Mouse (Mus musculus): Measurements from ENCODE around the gene Ctrb1. TPM values are rescaled to one million over a fixed set of nuclear protein-coding genes. Genes with fewer than 3 reads are reported as not detected.
A peak's percentile ranks its signal among the peaks of the same experiment; 100 is the strongest.

Ctrb1 gene
- polyA plus RNA-seq, 1 experiment from 2014 or later, result 2.5 TPM

DNA sequence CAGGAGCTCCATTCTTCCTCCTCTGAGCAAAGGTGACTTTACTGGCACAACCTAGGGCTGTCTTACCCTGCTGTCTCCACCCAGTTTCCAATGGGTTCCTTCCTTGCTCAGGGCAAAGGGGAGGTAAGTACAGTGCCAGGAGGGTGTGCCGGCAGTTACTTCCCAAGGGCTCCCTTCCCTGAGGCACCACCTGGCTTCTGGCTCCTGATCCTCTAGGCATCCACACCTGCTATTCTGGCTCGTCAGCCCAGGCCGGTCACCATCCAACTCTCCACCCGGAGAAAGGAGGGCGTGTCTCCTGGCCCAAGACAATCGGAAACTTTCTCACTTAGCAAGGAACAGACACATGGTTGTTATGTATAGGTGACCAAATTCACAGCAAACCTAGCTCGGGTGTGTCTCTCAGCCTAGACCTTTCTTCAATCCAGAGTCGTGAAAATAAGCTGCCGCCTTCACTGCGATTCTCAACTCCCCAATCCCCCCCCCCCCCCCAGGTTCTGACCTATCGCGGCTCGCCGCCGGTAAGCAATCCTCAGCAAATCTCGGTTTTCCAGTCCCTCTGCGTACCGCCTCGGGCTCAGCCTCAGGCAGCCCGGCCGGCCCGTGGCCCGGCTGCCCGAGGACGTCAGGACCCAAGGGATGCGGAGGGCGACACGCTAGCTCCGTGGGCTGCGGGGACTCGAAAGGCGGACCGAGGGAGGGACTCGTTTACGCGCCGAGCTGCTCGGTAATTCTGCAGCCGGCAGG is 40.6 kb upstream of the Ctrb1 start:
- H3K9me3 ChIP-seq, result no peaks in the 10 kb centered on the region
- no peaks in the 10 kb centered on the region for H3K36me3 ChIP-seq (replicated peaks)
- H3K4me2 ChIP-seq, result peak overlapping the region; percentile 72
- H3K9ac ChIP-seq, result peak overlapping the region; percentile 84
- WGBS, result under 1% methylated on average over 39 of the region's 39 CpGs
- H3K4me1 ChIP-seq, result peaks cover 87% of the 10 kb centered on the region
- H3K27ac ChIP-seq, result peak overlapping the region; percentile 81
- H3K4me3 ChIP-seq, result peak overlapping the region; percentile 77
- ATAC-seq (replicated peaks), result peak; percentile 51
- H3K27me3 ChIP-seq (replicated peaks), result no peaks in the 10 kb centered on the region

DNA sequence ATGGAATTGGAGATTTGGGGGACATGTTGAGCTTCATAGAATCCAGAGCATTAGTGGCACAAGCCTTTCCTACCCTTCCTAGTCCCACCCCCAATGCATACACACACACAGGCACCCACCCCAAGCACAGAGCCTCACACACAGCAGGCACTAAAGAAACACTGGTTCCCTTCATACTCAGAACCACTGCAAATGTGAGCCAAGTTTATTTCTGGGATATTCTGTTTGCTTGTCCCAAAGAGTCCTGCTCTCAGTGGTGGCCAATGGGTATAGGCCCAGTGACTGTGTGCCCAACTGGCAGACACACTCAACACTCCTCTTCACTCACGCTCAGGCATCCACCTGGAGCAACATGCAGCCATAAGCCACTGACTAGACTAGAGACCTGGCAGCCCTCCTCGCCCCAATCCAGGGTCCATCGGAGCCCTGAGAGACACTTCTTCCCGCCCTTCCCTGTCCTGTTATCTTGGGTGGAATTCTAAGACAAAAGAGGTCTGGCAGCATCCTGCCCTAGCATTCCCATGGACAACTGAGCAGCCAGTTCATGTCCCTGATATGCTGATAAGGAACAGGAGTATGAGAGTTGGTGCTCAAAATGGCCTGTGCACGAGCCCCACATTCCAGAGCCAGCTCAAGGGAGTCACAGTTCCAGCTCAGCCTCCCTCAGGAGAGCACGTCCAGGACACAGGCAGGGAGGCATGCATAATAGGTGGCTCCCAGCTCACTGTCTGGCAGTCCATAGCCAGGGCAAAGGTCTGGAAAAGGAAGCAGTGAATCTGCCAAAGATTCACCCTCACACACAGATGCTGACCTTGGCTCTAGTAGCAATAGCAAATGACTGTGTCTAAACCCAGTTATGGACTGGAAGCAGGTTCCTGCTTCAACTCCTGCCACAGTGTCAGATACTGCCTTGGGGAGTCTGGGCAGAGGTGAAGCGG is 38.7 kb upstream of the Ctrb1 start:
- Histone ChIP-seq H3K9ac (no peak overlapping the region), H3K9me3 (no peaks in the 10 kb centered on the region)

GRCm38 (mm10) chr8:111728481-111728880 is 37.7 kb upstream of the Ctrb1 start:
- Histone ChIP-seq H3K27me3 (replicated peaks) (no peaks in the 10 kb centered on the region), H3K4me2 (no peak overlapping the region), H3K4me1 (peaks cover 64% of the 10 kb centered on the region), H3K9ac (no peak overlapping the region), H3K27ac (no peak overlapping the region), H3K4me3 (no peak overlapping the region), H3K36me3 (replicated peaks) (no peaks in the 10 kb centered on the region), H3K9me3 (no peaks in the 10 kb centered on the region)
- ATAC-seq (replicated peaks), result no peak
- WGBS, result 70% methylated on average over 5 of the region's 5 CpGs

More for the DNA sequence above, 38.7 kb upstream of the Ctrb1 start:
- no peak overlapping the region for H3K4me3 ChIP-seq
- no peak overlapping the region for H3K4me2 ChIP-seq
- no peaks in the 10 kb centered on the region for H3K27me3 ChIP-seq (replicated peaks)
- 67% methylated on average over 7 of the region's 7 CpGs for WGBS
- no peaks in the 10 kb centered on the region for H3K36me3 ChIP-seq (replicated peaks)
- no peak for ATAC-seq (replicated peaks)
- peaks cover 74% of the 10 kb centered on the region for H3K4me1 ChIP-seq
- H3K27ac ChIP-seq, result no peak overlapping the region

DNA sequence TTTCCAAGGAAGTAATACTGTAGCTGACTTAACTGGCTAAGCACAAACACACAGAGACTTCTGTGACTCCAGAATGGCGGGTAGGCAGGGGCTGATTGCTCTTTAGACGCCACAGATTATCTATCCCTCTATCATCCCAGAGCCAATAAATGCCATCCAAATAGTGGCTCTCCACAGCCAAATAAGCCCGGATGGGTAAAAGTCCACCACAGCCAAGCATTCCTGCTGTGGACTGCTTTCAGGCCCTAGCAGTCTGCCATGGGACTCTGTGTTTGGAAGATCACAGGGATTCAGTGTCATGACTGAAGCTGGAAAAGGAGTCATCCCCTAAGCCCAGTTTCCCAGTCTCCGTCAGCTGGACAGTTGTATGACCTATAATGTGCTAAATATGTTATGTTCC is 36.7 kb upstream of the Ctrb1 start:
- H3K36me3 ChIP-seq (replicated peaks), result no peaks in the 10 kb centered on the region
- no peak overlapping the region for H3K4me3 ChIP-seq
- no peaks in the 10 kb centered on the region for H3K27me3 ChIP-seq (replicated peaks)
- H3K4me2 ChIP-seq, result no peak overlapping the region
- H3K9me3 ChIP-seq, result no peaks in the 10 kb centered on the region
- H3K9ac ChIP-seq, result no peak overlapping the region
- no peak for ATAC-seq (replicated peaks)
- H3K4me1 ChIP-seq, result peaks cover 54% of the 10 kb centered on the region
- 85% methylated on average over 4 of the region's 4 CpGs for whole genome bisulfite sequencing
- H3K27ac ChIP-seq, result no peak overlapping the region

DNA sequence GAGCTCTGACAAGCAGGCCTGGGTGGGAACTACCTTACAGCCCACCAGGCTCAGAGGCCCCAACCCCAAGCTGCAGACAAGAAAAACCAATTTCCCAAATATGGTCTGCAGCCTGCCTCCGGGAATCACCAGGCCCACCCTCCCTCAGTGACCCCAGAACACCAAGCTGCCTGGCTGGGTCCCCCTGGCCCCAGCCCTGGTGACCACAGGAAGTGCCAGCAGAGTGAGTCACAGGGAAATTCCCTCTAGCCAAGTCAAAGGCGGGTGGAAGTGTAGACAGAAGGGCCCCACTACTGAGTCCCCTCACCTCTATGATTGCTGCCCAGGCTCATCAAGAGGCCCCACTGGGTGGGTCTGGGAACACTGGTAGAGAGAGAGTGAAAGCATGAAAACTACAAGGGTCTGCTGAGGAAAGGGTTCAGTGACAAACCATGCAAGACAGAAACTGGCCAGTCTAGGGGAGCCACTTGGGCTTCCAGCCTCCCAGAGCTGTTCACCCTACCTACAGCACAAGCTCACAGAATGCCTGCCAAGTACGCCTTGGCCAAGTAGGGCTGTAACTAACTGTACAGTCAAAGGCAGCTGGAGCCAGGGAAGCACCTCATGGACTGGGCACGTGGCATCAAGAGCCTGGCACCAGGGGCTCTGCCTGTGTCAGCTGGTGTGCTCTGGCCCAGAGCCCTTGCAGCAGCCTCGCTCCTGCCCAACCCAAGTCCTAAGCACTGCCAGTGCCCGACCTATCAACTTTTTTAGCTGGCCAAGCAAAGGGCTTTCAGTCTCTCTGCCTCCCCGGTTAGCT is 35.5 kb upstream of the Ctrb1 start:
- H3K27me3 ChIP-seq (replicated peaks), result no peaks in the 10 kb centered on the region
- H3K36me3 ChIP-seq (replicated peaks), result no peaks in the 10 kb centered on the region
- no peaks in the 10 kb centered on the region for H3K9me3 ChIP-seq
- ATAC-seq (replicated peaks), result peak; percentile 46; the same call in 1 of the 2 replicates
- 71% methylated on average over 7 of the region's 7 CpGs for WGBS
- peaks cover 48% of the 10 kb centered on the region for H3K4me1 ChIP-seq
- peak overlapping the region; percentile 56; the same call in 1 of the 2 replicates for H3K27ac ChIP-seq
- H3K4me2 ChIP-seq, result no peak overlapping the region
- no peak overlapping the region for H3K9ac ChIP-seq
- H3K4me3 ChIP-seq, result no peak overlapping the region

GRCm38 (mm10) chr8:111725341-111725740 is 34.5 kb upstream of the Ctrb1 start:
- ATAC-seq (replicated peaks), result no peak
- H3K9ac ChIP-seq, result no peak overlapping the region
- peaks cover 39% of the 10 kb centered on the region for H3K4me1 ChIP-seq
- no peak overlapping the region for H3K4me2 ChIP-seq
- no peaks in the 10 kb centered on the region for H3K27me3 ChIP-seq (replicated peaks)
- H3K4me3 ChIP-seq, result no peak overlapping the region
- no peaks in the 10 kb centered on the region for H3K9me3 ChIP-seq
- WGBS, result 91% methylated on average over 6 of the region's 6 CpGs
- no peak overlapping the region for H3K27ac ChIP-seq
- H3K36me3 ChIP-seq (replicated peaks), result peaks cover 4% of the 10 kb centered on the region

GRCm38 (mm10) chr8:111720115-111720544 is 29.3 kb upstream of the Ctrb1 start:
- Histone ChIP-seq H3K4me1 (peaks cover 35% of the 10 kb centered on the region), H3K27me3 (replicated peaks) (no peaks in the 10 kb centered on the region), H3K36me3 (replicated peaks) (peaks cover 9% of the 10 kb centered on the region), H3K4me2 (no peak overlapping the region), H3K9ac (no peak overlapping the region), H3K27ac (no peak overlapping the region), H3K9me3 (no peaks in the 10 kb centered on the region), H3K4me3 (no peak overlapping the region)
- ATAC-seq (replicated peaks), result no peak
- WGBS, result 71% methylated on average over 4 of the region's 4 CpGs

GRCm38 (mm10) chr8:111718937-111719336 is 28.1 kb upstream of the Ctrb1 start:
- H3K36me3 ChIP-seq (replicated peaks), result peaks cover 15% of the 10 kb centered on the region
- H3K9ac ChIP-seq, result no peak overlapping the region
- H3K27me3 ChIP-seq (replicated peaks), result no peaks in the 10 kb centered on the region
- 47% methylated on average over 5 of the region's 5 CpGs for WGBS
- no peak for ATAC-seq (replicated peaks)
- no peak overlapping the region for H3K4me2 ChIP-seq
- no peak overlapping the region for H3K4me3 ChIP-seq
- H3K4me1 ChIP-seq, result peaks cover 37% of the 10 kb centered on the region
- no peaks in the 10 kb centered on the region for H3K9me3 ChIP-seq
- H3K27ac ChIP-seq, result peak overlapping the region; percentile 92

DNA sequence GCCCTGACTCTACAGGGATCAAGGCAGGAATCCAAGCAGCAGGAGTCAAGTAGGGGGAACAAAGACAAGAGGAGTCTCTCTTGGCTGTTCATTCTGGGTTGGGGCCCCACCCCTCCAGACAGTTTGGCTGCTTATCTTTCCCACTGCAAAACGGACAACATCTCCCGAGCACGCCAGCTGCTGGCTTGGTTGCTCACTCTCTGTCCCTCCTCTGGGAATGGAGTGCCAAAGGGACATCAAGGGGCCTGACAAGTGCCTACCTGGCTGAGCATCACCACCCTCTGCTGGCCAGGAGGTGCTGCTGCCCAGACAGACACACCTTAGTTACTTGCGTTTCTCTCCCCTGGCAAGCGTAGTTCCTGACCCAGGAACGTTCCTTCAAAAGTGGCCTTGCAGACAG is 27.1 kb upstream of the Ctrb1 start:
- H3K36me3 ChIP-seq (replicated peaks), result peaks cover 22% of the 10 kb centered on the region
- no peak for ATAC-seq (replicated peaks)
- H3K4me2 ChIP-seq, result peak overlapping the region; percentile 26; the same call in 1 of the 2 replicates
- no peaks in the 10 kb centered on the region for H3K27me3 ChIP-seq (replicated peaks)
- 31% methylated on average over 6 of the region's 6 CpGs for WGBS
- H3K27ac ChIP-seq, result peak overlapping the region; percentile 92
- no peaks in the 10 kb centered on the region for H3K9me3 ChIP-seq
- no peak overlapping the region for H3K4me3 ChIP-seq
- peak overlapping the region; percentile 19; the same call in 1 of the 2 replicates for H3K9ac ChIP-seq
- H3K4me1 ChIP-seq, result peaks cover 37% of the 10 kb centered on the region

- peak; percentile 35 for ATAC-seq (replicated peaks)
- Histone ChIP-seq H3K4me1 (peaks cover 37% of the 10 kb centered on the region), H3K4me3 (no peak overlapping the region), H3K4me2 (peak overlapping the region; percentile 26), H3K36me3 (replicated peaks) (peaks cover 22% of the 10 kb centered on the region), H3K27ac (peak overlapping the region; percentile 92), H3K9me3 (no peaks in the 10 kb centered on the region), H3K27me3 (replicated peaks) (no peaks in the 10 kb centered on the region), H3K9ac (peak overlapping the region; percentile 19; the same call in 1 of the 2 replicates)
- WGBS, result 20% methylated on average over 4 of the region's 4 CpGs
Measured at GRCm38 (mm10) chr8:111717488-111717792, 26.6 kb upstream of the Ctrb1 start.

DNA sequence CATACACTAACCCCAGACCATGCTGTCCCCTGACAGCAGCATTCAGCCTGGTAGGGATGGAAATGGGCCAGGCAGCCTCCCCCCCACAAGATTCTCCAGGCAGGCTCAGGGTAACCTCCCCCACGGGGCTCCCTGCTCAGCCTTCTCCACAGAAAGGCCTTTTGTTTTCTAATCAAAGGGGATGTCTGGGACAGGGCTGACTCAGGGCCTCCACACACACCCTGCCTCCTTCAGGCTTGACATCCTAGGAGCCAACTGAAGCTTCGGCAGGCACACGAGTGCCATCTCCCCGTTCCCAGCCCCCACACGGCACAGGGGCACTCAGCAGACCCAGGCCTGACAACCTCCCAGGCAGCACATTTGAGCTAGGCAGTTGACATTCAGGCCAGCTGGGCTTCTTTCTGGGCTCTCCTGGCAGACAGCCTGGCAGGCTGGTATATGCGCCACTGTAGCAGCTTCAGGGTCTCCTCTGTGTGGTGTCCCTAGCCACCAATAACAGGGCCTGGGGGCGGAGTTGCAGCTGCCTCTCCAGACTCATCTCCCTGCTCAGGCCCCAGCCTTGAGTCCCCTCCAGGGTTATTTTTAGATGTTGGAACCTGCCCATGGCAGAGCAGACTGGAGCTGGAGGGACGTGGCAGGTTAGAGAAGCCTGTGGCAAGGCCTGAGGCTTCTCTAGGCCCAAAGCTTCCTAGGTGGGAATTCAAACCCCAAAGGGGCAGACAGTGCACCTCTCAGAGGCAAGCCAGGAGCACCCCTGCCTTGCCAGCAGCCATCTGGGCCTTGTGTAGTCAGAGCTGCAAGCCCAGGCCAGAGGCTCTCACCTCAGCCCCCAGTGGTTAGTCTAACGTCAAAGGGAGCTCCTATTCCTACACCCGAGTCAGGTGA is 26.0 kb upstream of the Ctrb1 start:
- ATAC-seq (replicated peaks), result peak; percentile 86
- Histone ChIP-seq H3K4me3 (no peak overlapping the region), H3K4me2 (peak overlapping the region; percentile 26), H3K36me3 (replicated peaks) (peaks cover 22% of the 10 kb centered on the region), H3K4me1 (peaks cover 37% of the 10 kb centered on the region), H3K9ac (peak overlapping the region; percentile 19; the same call in 1 of the 2 replicates), H3K9me3 (no peaks in the 10 kb centered on the region), H3K27ac (peak overlapping the region; percentile 92), H3K27me3 (replicated peaks) (no peaks in the 10 kb centered on the region)
- WGBS, result 15% methylated on average over 10 of the region's 10 CpGs
